Mouse (Mus musculus) skeletal muscle tissue, adult 2 months (tissue): Measurements from ENCODE around the gene Ky.

Experiments used
- DNase-seq: peaks from one replicate; pipeline ENCODE4 v3.0.0-alpha.2; 2012; ENCODE audit warnings: low read depth, low spot score

The Ky gene

DNA sequence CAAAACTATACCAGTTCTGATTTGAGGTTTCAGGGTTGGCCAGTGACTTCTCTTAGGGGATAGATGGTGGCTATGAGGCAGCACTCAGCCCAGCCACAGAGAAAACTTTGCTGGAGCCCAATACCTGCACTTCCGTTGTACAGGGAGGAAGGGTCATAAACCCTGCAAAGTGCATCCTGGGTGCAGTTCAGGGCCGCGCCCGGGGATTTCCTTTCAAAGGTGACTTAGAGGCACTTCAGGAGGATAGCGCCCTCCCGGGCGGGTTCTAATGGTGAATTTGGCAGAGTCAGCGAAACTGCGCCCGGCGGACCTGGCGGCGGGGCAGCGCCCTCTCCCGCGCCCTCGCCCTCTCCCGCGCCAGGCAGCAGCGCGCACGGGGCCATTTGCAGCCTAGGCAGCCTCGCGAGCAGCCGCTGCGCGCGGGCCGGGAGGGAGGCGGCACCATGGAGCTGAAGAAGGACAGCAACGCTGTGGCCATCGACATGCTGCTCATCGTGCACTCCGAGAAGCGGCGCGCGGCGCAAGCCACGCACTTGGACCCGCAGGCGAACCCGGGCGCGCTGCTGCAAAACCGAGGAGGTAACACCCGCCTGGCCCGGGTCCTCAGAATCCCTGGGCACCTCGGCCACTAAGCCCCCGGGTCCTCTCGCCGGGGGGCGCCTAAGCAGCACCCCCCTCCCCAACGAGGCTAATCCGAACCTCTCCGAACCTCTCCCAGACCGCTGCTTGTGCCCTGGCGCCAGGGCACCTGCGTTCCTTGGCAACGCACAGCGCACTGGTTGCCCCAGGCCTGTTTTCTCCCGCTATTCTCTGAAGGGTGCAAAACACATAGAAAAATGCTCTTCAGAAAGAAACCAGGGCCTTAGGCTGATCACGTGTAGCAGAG lies at the start of gene Ky:
Ky (plus strand) TSS at position 51 of the 886 bp plus-strand sequence.
- peak; percentile 94 for DNase-seq

DNA sequence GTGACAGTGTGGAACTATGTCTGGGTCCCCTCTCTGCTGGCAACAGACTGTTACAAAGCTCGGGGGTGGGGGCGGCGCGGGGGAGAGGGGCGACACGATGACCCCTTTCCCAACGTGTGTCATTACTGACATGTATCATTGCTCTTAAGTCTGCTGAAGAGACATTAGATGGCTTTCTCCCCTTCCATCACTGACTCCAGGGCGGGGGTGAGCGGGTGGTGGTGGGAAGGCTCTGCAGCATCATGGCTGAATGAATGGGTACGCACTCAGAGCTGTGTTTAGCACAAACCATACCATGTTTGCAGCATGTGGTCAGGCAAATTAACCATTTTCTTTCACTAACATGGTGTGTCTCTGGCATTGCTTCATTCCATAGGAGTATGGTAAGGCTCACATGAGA lies 43.3 kb upstream of the Ky start:
- no peak for DNase-seq

DNA sequence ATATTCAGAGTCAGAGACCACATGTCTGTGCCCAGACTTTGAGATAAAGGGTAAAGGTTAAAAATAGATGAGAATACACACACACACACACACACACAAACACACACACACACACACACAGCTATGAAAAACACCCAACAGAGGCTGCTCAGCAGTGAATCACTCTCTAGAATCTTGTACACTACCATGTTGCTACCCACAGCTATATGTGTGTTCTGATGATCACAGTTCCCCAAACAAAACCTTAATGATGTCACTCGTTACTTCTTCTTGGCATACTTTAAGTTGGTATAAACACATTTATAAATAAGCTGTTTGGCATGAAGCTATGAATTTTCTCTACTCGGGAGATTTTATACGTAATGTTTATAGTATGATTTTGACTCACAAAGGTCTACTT lies 40.5 kb upstream of the Ky start:
- DNase-seq, result no peak

DNA sequence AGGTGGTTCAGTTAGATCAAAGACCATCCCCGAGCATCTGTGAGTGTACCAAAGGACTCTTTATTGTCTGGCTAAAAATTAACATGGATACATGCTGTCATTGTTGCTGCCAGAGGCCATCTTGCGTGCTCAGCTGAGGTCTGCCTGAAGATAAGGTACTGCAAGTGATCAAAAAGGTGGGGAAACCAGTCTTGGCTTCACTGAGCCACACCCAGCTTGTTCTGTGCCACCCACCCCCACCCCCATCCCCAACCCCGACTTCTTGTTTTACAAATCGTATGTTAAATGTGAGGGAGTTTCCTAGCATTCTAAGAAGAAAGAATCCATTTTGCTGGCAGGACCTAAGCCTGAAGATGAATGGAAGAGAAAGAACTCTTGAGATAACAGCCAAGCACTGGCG lies 39.8 kb upstream of the Ky start:
- no peak for DNase-seq

DNA sequence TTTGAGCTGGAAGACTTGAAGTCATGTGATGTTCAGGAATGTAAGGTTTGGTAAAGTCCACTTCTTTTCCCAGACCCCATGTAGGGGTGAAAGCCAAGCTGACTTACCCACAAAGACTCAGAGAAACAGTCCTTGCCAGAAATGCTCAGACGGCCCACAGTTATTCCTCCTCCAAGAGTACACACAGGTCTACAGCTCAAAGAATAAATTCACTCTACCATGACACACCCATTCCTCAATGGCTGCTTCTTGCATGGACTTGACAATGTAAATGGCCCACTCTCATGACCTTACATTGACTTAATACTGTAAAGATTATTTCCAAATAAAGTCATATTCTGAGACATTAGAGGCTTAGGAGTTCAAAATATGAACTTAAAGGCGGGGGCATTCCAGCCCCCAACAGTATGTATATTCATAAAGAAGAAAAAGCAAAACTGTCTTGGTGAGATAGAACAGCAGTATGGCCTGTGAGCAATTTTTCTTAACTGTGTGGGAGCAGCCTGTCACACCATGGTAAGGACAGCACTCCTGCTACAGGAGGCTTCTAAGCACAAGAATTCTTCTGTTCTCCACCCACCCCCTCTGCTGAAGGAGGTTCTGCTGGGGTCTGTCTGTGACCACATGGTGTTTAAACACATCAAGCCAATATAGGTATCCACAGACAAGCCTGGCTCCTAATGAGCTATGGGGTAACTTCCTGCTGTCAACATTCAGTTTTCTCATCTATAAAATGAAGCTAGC lies 35.3 kb upstream of the Ky start:
- no peak for DNase-seq

DNA sequence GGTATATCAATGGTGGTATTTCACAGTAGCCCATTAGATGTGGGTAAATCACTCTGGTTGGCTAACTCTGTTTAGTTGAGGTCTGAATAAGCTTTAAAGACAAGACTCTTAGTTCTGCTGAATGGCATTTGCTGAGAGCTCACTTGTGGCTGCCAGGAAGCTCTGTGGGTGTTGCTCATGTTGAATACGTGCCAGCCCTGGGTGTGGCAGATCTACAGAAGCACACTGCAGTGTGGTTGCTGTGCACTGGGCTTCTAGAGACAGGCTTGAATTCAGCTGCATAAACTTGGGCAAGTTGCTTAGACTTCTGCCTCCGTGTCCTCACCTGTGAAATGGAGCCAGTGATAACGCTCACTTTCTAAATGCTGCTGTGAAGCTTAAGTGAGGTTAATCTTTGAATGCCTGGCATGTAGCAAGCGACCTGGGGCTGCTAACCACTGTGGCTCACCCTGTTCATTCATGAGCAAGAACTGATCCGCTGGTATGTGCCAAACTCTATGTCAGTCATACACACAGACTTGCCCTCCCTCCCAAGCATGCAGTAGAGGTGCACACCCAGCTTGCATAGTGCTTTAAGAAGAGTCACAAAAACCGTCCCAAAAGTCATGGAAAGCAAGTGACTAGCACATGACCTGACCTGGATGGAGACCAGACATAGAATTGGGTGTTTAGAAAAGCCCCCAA lies 27.6 kb upstream of the Ky start:
- DNase-seq, result no peak

DNA sequence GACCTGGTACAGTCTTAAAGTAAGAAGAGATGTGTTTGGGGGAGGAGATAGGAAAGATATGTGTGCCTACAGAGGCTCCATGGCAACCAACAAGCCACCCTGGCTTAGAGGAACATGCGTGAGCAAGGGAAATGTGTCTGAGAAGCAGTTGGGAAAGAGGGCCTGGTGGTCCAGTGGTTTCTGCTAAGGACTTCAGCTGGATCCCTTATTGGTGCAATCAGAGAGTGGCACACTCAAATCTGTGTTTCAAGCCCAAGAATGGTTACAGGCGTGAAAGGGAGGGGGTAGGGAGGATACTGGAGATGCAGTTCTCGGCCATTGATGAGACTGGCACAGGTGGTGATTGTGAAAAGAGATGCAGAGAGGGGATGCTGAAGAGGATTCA lies 27.1 kb upstream of the Ky start:
- DNase-seq, result no peak

DNA sequence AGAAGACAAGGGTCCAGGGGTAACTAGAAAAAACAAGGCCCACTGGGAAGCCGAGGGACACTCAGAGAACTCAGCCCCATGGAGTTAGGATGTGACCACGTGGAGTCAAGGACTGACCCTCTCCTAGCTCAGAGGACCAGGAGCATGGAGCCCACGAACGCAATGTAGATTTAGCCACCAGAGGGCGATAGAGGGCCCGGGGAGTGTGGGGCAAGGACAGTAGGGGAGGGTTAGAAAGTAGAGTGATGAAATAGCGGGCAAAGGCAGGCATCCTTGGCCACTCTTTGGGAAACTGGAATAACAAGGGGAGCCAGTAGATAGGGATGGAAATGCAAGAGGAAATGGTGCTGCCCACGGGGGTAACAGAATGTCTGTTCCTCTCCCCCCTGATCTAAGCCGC lies 26.5 kb upstream of the Ky start:
- DNase-seq, result no peak

DNA sequence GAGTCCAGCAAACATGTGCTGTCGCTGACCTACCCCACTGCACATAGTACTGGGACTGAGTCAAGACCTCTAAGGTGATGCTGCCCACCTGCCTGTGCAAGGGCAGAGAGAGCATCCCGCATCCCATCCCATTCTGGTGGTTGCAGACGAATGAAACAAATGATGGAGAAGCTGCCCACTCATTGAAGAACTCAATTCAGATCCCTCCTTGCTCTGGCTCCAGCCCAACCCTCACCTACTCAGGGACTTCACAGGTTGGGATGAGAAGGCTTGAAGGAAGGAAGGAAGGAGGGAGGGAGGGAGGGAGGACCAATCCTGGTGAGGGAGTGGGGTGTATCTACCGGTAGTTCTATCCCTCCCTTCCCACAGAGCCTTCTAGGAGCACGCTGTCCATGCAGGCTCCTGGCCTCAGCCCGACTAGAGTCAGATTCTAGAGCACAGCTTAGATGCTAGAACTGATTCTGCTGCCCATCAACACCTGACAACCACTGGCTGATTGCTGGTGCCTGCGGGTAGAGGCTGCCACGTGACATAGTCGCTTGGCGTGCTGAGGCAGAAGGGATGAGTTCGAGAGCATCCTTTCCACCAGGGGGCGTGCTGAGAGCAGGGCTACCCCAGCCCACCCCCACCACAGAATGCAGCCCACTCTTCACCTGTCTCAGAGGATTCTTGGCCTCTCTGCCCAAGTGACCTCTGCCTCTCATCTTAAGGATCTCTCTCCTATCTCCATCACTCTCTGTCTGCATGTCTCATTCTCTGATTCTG lies 13.3 kb upstream of the Ky start:
- DNase-seq, result no peak

DNA sequence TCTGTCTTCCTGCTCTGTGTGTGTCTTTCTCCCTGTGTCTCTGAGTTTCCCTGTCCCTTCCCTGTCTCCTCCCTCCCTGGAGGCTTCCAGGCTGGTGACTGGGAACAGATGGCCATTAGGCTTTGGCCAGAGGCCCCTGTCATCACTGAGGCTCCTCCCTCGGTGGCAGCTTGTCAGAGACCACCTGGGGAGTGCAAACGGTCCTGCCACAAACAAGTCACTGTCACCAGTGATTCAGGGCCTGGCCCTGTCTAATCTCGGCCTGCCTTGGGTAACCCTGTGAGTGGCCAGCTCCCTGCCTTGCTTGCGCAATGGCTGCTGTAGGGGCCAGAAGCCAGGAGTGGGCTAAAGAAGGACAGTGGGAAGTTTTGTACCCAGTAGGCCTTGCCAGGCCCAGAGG lies 12.5 kb upstream of the Ky start:
- peak; percentile 74 for DNase-seq

DNA sequence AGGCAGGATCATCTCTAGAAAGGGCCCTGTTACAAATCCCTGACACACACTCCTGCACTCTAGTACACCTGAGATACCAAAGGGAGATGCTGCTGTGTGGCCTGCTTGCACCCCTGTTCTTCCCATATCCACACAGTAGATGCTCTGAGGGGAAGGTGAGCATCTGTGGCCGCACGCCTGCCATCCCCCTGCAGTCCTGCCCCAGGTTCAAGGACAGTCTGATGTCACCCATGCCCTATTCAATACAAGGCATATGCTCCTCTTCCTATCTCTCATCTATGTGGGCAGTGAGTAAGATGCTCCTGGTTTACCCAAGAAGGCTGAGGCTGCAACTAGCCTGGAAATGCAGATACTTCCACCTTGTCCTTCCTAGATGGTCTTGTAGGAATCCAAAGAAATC lies 11.6 kb upstream of the Ky start:
- no peak for DNase-seq

DNA sequence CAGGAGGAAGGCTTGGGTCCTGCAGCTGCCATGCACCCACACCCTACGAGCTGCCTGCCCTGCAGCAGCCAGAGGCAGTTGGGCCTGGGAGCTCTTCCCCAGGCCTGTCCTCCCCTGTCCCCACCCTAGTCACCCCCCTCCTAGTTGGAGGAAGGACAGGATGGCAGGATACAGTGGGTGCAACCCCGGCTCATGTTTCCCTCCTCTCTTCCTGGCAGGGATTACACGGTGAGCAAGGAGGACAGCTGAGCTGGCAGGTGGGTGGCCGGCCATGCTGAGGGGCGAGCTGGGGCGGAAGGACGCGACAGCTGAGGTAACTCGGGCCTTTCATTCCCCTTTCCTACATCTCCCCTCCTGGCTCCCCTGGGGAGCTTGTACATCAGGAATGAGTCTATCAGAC lies 11.1 kb upstream of the Ky start:
- DNase-seq, result peak; percentile 89

DNA sequence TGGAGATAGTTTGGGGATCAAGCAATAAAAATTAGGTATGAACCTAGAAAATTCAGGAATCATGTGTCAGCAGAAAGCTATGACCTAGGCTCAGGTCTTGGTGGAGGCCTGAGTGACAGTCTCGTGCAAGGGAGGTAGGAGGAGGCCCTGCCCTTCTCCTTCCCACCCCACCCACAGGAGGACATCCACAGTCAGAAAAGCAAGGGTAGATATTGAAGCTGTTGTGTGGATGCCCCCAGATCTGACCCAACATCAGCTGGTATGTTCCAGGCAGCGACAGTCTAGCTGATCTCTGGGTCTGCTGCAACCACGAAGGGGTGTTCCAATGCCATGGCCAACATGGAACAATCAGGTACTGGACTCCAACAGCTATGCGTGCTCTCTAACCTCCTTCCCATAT lies 10.3 kb upstream of the Ky start:
- DNase-seq, result no peak

DNA sequence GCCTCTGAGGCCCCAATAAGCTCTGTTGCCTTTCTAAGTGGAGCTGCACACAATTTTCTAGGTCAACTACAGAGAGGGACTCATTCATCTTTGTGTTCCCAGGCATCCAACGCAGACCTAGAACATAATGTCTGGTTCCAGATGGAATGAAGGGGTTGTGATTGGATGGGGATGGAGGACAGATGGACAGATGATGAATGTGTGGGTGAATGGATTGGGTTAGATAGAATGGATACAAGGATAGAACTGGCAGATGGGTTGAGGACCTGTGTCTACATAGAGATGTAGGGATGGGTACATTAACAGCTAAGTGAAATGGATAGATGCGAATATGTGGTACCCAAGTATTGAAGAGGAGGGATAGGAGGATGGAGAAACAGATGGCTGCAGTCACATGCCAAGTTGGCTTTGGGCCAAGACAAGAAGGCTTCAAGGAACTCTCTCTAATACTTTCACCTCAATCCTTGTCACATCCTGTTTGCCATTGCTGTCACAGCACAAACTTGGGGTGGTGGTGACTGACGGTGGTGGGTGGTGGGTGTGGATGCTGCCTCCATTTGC lies 9.0 kb upstream of the Ky start:
- DNase-seq, result no peak

DNA sequence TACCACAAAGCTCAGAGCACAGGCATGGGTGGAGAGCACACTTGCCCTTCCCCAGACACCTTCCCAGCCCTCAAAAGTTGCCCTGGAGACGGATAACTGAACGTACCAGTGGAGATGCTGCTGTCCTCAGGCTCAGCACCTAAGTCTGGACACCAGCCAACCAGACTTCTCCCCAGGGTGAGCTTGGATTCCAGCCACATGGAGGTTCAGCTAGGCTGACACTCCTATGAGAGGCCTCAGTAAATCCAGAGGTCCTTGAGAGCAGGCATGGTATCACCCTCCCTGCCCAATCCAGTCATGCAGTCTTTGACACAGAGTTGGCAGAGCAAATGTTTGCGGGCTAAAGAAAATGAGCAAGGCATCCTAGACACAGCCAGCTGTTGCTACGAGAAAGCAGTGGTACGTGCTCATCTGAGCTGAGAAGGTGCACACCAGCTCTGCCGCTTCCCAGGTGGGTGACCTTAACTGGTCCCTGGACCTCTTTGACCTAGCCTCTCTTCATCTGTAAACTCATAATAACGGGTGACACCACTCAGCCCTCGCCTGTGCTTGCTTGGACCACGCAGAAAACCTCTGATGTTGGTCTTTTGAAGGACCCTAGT lies 8.4 kb upstream of the Ky start:
- DNase-seq, result no peak

DNA sequence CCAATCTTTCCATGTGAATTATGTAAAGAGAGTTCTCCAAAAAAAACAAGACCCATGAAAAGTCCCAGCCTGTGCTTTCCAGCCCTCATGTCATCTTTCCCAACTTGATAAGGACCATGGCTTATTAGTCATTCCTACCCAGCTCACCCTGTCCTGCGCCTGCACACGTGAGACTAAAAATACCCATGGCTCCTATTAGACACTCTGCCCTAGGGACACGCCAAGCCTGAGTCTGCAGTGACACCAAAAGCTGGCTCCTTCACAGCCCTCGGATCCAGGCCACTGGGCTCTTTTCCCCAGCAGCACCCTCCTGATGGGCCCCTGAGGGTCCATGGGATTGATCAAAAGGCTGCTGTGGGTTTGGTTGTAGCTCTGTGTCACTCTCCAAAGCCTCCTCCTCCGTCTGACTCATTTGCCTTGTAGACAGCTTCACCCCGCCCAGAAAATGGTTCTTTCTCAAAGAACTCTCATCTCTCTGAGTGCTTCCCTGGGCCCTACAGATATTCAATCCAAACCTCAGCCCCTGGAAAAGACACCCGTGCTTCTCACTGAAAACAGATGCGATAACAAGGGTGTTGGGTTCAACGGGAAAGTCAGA lies 7.6 kb upstream of the Ky start:
- DNase-seq, result peak; percentile 90

DNA sequence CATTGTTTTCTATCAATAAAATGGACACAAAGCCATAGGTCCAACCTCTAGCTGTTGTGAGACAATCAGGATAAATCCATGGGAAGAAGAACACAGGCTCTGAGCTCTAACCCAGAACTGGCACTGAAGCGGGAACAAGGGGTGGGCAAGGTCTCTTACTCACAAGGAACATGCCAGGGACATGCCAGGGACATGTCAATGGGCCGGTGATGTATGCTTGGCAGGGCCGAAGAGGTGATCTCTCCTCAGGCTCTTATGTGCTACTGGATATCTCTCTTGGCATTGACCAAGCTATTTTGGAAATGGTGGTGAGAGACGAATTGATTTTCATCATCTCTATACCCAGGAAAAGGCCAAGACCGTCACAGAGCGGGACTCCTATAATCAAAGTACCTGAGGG lies 6.8 kb upstream of the Ky start:
- DNase-seq, result peak; percentile 70

DNA sequence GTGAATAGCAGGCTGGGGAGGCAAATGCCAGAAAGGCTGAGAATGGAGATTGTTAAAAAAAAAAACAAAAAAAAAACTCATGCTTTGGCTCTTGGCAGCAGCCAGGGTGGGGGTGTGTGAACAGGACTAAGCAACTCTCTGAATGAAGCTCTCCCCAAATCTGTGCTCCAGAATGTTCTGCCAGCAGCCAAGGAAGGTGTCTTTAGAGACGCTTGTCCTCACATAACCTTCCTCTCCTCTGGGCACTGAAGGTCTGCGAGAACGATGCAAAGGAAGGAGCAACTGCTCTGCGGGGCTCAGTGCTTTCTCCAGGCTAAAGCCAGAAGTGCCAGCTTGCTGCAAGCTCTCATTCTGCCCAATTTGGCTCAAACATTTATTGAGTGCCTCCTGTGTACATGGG lies 6.3 kb upstream of the Ky start:
- peak; percentile 63 for DNase-seq

DNA sequence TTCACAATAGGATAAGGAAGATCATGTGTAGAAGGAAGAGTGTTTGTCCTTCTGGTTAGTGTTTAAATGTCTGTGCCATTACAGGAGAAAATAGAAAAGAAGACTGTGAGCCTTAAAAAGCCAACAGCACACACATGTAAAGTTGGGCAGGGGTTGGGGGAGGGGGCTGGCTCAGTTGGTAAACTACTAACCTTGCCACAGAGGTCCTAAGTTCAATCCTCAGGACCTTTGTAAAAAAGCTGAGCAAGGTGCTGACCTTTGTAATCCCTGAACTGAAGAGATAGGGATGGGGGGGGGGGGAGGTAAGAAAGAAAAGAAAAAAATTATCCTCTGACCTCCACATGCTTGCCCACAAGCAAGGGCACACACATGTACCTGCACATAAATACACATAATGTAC lies 5.8 kb upstream of the Ky start:
- no peak for DNase-seq

DNA sequence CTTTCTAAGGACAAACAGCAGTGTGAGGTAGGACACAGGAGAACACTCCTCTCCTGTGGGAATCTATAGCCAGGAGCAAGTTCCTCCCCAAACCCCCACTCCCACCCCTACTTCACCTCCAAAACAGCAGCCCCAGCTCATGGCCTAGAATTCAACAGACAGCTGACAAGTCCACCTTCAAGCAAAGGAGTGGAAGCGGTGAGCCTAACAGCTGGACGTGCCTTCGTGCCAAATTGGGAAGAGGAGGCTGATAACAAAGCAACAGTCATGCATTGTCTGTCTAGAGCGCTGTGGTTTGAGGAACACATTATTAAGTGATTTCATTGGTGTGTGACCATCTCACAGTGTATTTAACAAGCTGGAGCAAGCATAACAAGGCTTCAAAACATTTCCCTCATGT lies 4.4 kb upstream of the Ky start:
- no peak for DNase-seq
